Mouse (Mus musculus): ENCODE data around the gene Synj2bp.
"Not testable (repeated sequence)": the region's sequence is repeated elsewhere in the genome, so short reads cannot be mapped to it uniquely, and the experiment has no call there.

DNA sequence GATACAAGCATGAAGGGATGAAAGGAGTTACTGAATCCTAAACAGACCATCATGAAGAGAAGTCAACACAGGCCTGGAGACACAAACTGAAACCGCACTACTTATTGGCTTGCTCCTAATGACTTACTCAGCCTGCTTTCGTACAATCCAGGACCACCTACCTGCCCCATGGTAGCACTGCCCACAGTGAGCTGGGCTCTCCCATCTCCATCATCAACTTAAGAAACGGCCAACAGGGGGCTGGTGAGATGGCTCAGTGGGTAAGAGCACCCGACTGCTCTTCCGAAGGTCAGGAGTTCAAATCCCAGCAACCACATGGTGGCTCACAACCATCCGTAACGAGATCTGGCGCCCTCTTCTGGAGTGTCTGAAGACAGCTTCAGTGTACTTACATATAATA lies 2.1 kb downstream of the Synj2bp start:
- TF ChIP-seq TAL1, GATA1 (IDR thresholded peaks at IDR 0.05; ENCODE audit: low read length): not testable (repeated sequence)

Measured in erythroblast, embryonic 14.5 days (primary cell).